Mouse (Mus musculus): Measurements from ENCODE around the gene Gsg1. TPM values are rescaled to one million over a fixed set of nuclear protein-coding genes. Genes with fewer than 3 reads are reported as not detected.

Gsg1 gene
- 0.20 and 0.23 TPM in 2 replicates for polyA plus RNA-seq (2015; fragmentation: Nextera tagmentation; extraction: Ambion mirVana)

DNA sequence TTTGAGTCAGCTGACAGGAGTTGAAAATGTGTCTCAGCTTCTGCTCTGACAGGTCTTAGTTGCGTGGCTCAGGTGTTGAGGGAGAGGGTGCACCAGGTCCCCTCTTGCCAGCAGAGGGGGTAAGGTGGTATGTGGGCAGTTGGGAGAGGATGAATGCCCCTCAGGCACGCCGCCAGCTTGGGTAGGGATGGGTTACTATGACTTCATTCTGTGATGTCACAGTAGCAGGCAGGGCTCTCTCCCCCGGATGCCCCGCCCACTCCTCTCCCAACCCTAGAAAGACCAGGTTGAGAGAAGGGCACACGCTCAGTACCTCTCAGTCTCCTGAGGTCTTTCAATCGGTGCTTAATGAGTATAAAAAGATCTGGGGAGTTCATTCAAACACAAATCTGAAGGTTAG, at the start of gene Gsg1:
Gene Gsg1, minus strand, starts transcription at position 199 of the 400 bp plus-strand sequence.
- Histone ChIP-seq H3K27ac (no peak within 1 kb of the TSS), H3K4me2 (replicated peaks) (no peak within 1 kb of the TSS), H3K4me1 (replicated peaks) (peaks cover 21% of the 10 kb centered on the region), H3K27me3 (no peaks in the 10 kb centered on the region), H3K9ac (replicated peaks) (no peak within 1 kb of the TSS), H3K4me3 (replicated peaks) (no peak within 1 kb of the TSS), H3K36me3 (no peaks in the 10 kb centered on the region), H3K9me3 (0 out of 2 replicates have a peak, but pooled peaks cover 8% of the 10 kb centered on the region)
- ATAC-seq: no peak
- 84% methylated on average over 7 of the region's 7 CpGs for WGBS

GRCm38 (mm10) chr6:135302421-135303125, 48.4 kb upstream of the Gsg1 start:
- H3K9ac ChIP-seq (replicated peaks): no peak overlapping the region
- H3K27me3 ChIP-seq: no peaks in the 10 kb centered on the region
- H3K4me1 ChIP-seq (replicated peaks): no peaks in the 10 kb centered on the region
- H3K4me3 ChIP-seq (replicated peaks): no peak overlapping the region
- H3K4me2 ChIP-seq (replicated peaks): no peak overlapping the region
- no peaks in the 10 kb centered on the region for H3K9me3 ChIP-seq
- ATAC-seq: no peak
- WGBS: 94% methylated on average over 10 of the region's 10 CpGs
- no peaks in the 10 kb centered on the region for H3K36me3 ChIP-seq
- H3K27ac ChIP-seq: no peak overlapping the region

DNA sequence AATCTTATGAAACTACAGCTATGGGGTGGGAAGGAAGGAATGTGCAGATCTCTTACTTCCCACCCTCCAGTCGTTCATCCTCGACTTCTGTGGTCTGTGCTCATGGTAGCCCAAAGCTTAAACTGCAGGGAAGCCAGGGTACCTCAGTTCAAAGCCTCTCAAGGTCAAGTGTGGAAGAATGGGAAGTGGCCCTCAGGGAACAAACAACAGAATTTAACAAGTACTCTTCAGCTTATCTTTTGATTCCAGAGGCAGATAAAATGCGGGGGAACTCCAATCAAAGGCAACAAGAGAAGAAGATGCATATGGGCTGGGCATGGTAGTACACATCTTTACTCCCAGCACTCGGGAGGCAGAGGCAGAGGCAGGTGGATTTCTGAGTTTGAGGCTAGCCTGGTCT, 46.3 kb upstream of the Gsg1 start:
- no peak overlapping the region for H3K9ac ChIP-seq (replicated peaks)
- no peak for ATAC-seq
- no peaks in the 10 kb centered on the region for H3K27me3 ChIP-seq
- 87% methylated on average over 4 of the region's 4 CpGs for WGBS
- no peak overlapping the region for H3K4me3 ChIP-seq (replicated peaks)
- H3K36me3 ChIP-seq: no peaks in the 10 kb centered on the region
- no peak overlapping the region for H3K27ac ChIP-seq
- peaks cover 1% of the 10 kb centered on the region; the same call in 1 of the 2 replicates for H3K4me1 ChIP-seq (replicated peaks)
- H3K9me3 ChIP-seq: no peaks in the 10 kb centered on the region
- H3K4me2 ChIP-seq (replicated peaks): no peak overlapping the region

DNA sequence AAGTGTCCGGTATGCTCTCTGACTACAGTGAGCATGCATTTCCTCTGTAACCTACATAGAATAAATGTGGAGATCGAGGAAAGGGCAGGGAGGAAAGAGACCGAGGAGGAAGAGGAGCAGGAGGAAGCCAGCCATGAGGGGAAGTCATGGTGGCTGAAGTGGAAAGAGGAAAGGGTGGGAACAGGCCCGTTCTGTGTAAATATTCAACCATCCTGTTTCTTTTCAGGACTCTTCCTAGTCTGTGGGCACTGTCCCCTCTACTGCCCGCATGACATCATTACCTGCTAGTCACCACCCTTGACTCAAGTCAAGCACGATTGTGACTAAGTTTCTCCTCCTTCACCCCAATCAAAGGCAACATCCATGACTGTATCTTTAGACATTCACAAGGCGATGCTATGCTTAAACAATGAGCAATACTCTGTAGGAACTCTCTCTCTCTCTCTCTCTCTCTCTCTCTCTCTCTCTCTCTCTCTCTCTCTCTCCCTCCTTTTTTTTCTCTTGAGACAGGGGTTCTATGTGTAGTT, 44.9 kb upstream of the Gsg1 start:
- Histone ChIP-seq H3K9me3 (no peaks in the 10 kb centered on the region), H3K4me2 (replicated peaks) (no peak overlapping the region), H3K4me1 (replicated peaks) (peaks cover 6% of the 10 kb centered on the region; the same call in 1 of the 2 replicates), H3K27me3 (no peaks in the 10 kb centered on the region), H3K27ac (no peak overlapping the region), H3K36me3 (no peaks in the 10 kb centered on the region), H3K4me3 (replicated peaks) (no peak overlapping the region), H3K9ac (replicated peaks) (no peak overlapping the region)
- ATAC-seq: no peak
- WGBS: 88% methylated on average over 7 of the region's 7 CpGs

DNA sequence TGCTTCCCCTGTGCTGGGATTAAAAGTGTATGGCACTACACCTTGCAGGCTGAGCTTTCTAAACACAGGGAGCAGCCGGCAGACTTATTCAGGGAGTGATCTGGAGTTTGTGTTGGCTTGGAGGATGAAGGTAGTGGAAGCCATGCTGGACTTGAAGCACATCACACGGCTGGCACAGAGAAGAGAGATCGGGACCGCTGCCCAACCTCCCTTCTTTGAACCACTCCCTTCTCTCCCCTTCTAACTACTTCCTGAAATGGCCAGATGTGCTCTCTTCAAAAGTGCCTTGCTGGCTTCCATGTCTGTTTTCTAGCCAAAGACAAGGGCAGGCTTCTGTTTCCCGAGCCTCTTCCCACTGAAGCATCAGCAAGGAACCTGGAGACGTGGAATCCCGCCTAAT, 43.4 kb upstream of the Gsg1 start:
- Histone ChIP-seq H3K27me3 (no peaks in the 10 kb centered on the region), H3K36me3 (no peaks in the 10 kb centered on the region), H3K27ac (no peak overlapping the region), H3K9ac (replicated peaks) (no peak overlapping the region), H3K4me3 (replicated peaks) (no peak overlapping the region), H3K4me1 (replicated peaks) (peaks cover 6% of the 10 kb centered on the region; the same call in 1 of the 2 replicates), H3K9me3 (no peaks in the 10 kb centered on the region), H3K4me2 (replicated peaks) (no peak overlapping the region)
- ATAC-seq: no peak
- 94% methylated on average over 7 of the region's 7 CpGs for WGBS

- no peak for ATAC-seq
- Histone ChIP-seq H3K4me2 (replicated peaks) (no peak overlapping the region), H3K9me3 (no peaks in the 10 kb centered on the region), H3K4me3 (replicated peaks) (no peak overlapping the region), H3K27ac (no peak overlapping the region), H3K4me1 (replicated peaks) (peaks cover 6% of the 10 kb centered on the region; the same call in 1 of the 2 replicates), H3K36me3 (no peaks in the 10 kb centered on the region), H3K9ac (replicated peaks) (no peak overlapping the region), H3K27me3 (no peaks in the 10 kb centered on the region)
- WGBS: 84% methylated on average over 17 of the region's 17 CpGs
These were observed 42.1 kb upstream of the Gsg1 start for GRCm38 (mm10) chr6:135296267-135296666.

- Histone ChIP-seq H3K27me3 (no peaks in the 10 kb centered on the region), H3K9ac (replicated peaks) (no peak overlapping the region), H3K4me3 (replicated peaks) (no peak overlapping the region), H3K4me1 (replicated peaks) (peaks cover 6% of the 10 kb centered on the region; the same call in 1 of the 2 replicates), H3K4me2 (replicated peaks) (no peak overlapping the region), H3K36me3 (no peaks in the 10 kb centered on the region), H3K9me3 (no peaks in the 10 kb centered on the region), H3K27ac (no peak overlapping the region)
- no peak for ATAC-seq
- 80% methylated on average over 11 of the region's 11 CpGs for WGBS
These were observed 41.1 kb upstream of the Gsg1 start for GRCm38 (mm10) chr6:135295082-135295861.

DNA sequence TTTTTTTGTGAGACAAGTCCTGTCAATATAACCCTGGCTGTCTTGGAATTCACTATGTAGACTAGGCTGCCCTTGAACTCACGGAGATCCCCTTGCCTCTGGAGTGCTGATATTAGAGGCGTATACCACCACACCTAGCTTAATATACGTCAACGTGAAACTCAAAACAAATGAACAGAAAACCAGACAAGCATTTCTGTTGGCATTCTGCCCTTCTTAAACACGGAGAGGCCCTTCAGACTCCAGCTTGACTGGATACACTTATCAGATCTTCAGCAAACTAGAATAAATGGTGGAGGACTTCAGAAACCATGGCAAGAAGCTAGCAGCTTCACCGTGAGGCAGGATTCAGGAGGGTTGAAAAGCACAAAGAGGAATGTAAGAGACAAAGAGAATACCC, 40.0 kb upstream of the Gsg1 start:
- Histone ChIP-seq H3K9me3 (no peaks in the 10 kb centered on the region), H3K27me3 (no peaks in the 10 kb centered on the region), H3K4me1 (replicated peaks) (peaks cover 6% of the 10 kb centered on the region; the same call in 1 of the 2 replicates), H3K36me3 (no peaks in the 10 kb centered on the region), H3K4me3 (replicated peaks) (no peak overlapping the region), H3K9ac (replicated peaks) (no peak overlapping the region), H3K4me2 (replicated peaks) (no peak overlapping the region), H3K27ac (no peak overlapping the region)
- 91% methylated on average over 6 of the region's 6 CpGs for WGBS
- ATAC-seq: no peak

DNA sequence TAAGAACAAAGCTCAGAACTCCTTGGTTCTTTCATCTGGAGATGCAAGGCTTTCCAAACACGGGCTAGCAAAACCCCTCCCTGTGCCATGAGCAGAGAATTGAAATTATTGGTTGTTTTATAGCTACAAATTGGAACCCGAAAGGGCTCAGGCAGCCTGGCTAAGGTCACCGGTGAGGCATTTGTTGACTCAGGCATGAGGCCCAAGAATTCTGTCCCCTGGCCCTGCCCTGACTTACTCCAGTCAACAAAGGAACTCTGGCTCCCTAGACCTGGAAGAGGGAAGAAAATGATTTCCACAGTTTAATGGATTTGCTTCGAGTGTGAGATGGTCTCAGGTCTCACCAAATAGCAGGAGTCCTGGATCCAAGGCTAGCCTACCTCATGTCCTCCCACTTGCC, 38.2 kb upstream of the Gsg1 start:
- Histone ChIP-seq H3K9ac (replicated peaks) (no peak overlapping the region), H3K27me3 (no peaks in the 10 kb centered on the region), H3K4me3 (replicated peaks) (no peak overlapping the region), H3K4me1 (replicated peaks) (peaks cover 6% of the 10 kb centered on the region; the same call in 1 of the 2 replicates), H3K9me3 (no peaks in the 10 kb centered on the region), H3K36me3 (no peaks in the 10 kb centered on the region), H3K27ac (no peak overlapping the region), H3K4me2 (replicated peaks) (no peak overlapping the region)
- ATAC-seq: no peak
- 80% methylated on average over 4 of the region's 4 CpGs for WGBS

DNA sequence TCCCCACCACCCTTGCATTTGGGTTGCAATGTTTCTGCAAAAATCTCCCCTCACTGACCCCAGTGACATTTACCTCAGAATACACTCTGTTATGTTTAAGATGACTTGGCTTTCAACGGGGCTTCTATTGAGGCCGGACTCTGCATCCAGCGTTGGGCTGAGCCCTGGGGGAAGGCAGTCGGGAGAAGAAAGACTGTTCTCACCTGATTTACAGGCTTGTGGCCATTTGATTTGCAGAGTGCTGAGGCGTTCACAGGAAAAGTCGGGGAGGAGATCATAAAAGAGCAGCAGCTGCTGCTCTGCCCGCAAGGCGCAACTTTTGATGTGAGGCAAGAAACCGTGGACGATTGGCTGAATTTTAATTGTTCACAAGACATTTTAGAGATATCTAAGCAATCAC, 25.7 kb upstream of the Gsg1 start:
- 52% methylated on average over 10 of the region's 10 CpGs for WGBS

DNA sequence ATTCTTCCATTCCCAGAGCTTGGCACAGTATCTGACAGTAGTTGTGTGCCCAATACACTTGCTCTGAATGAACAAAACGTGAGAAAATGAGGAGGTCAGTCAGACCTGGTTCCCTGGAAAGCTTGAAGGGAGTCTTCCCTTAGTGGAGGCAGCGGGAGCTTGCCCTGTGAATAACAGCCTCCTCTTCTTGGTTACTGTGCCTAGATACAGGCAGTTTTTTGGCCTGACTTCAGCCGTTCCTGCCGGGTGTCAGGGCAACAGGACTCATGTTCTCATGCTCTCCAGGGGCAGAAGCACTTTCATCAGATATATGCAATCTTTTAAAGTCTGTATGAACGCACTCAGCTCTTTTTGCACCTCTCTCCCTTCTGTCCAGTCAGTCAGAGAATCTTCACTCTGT, 25.1 kb upstream of the Gsg1 start:
- no peak overlapping the region for H3K9ac ChIP-seq (replicated peaks)
- 69% methylated on average over 5 of the region's 5 CpGs for WGBS
- H3K27me3 ChIP-seq: no peaks in the 10 kb centered on the region
- H3K27ac ChIP-seq: peak overlapping the region; percentile 21; the same call in 1 of the 2 replicates
- ATAC-seq: no peak
- no peaks in the 10 kb centered on the region for H3K36me3 ChIP-seq
- H3K4me1 ChIP-seq (replicated peaks): no peaks in the 10 kb centered on the region; the same call in 1 of the 2 replicates
- no peak overlapping the region for H3K4me2 ChIP-seq (replicated peaks)
- no peaks in the 10 kb centered on the region for H3K9me3 ChIP-seq
- no peak overlapping the region for H3K4me3 ChIP-seq (replicated peaks)

More for the DNA sequence above, 25.7 kb upstream of the Gsg1 start:
- Histone ChIP-seq H3K36me3 (no peaks in the 10 kb centered on the region), H3K9me3 (no peaks in the 10 kb centered on the region), H3K27ac (peak overlapping the region; percentile 21; the same call in 1 of the 2 replicates), H3K4me3 (replicated peaks) (no peak overlapping the region), H3K4me1 (replicated peaks) (no peaks in the 10 kb centered on the region; the same call in 1 of the 2 replicates), H3K27me3 (no peaks in the 10 kb centered on the region), H3K9ac (replicated peaks) (no peak overlapping the region), H3K4me2 (replicated peaks) (no peak overlapping the region)
- ATAC-seq: 0 out of 2 replicates have a peak, but pooled peaks have one; percentile 27

DNA sequence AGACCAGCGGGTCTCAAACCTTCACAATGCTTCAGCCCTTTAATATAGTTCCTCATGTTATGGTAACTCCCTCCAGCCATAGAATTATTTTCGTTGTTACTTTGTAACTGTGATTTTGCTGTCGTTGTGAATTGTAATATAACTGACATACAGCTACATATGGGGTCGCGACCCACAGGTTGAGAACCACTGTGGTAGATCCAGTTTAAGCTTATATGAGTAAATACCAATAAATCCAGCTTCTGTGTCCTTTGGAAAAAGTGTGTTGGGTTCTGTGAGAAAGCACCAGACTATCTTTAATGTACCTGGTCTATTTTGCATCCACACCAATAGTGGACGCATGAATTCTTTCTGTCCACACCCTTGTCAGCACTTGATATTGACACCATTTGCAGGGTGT, 24.2 kb upstream of the Gsg1 start:
- H3K36me3 ChIP-seq: no peaks in the 10 kb centered on the region
- no peak overlapping the region for H3K27ac ChIP-seq
- H3K9ac ChIP-seq (replicated peaks): no peak overlapping the region
- H3K9me3 ChIP-seq: no peaks in the 10 kb centered on the region
- H3K4me3 ChIP-seq (replicated peaks): no peak overlapping the region
- H3K4me2 ChIP-seq (replicated peaks): no peak overlapping the region
- 94% methylated on average over 6 of the region's 6 CpGs for whole genome bisulfite sequencing
- ATAC-seq: no peak
- H3K4me1 ChIP-seq (replicated peaks): no peaks in the 10 kb centered on the region; the same call in 1 of the 2 replicates
- no peaks in the 10 kb centered on the region for H3K27me3 ChIP-seq
